Mouse (Mus musculus) forebrain, embryonic 10.5 days (tissue): Measurements from ENCODE around the gene Arhgap21. TPM values are rescaled to one million over a fixed set of nuclear protein-coding genes. Genes with fewer than 3 reads are reported as not detected.

Source experiments
- DNase-seq: peaks from one replicate; pipeline ENCODE4 v3.0.0-alpha.2; 2017; ENCODE audit warnings: low spot score; ENCODE audit errors: extremely low spot score
- H3K27ac ChIP-seq: fragments of 300-500 bp; sonication (generic); 2 replicates; pipeline ENCODE4 v1.5.1; 2016; ENCODE audit warnings: mild to moderate bottlenecking
- H3K27me3 ChIP-seq: fragments of 300-500 bp; sonication (generic); 2 replicates; pipeline ENCODE4 v1.6.1; 2016; ENCODE audit warnings: mild to moderate bottlenecking; ENCODE audit not compliant: poor library complexity, severe bottlenecking
- H3K36me3 ChIP-seq: fragments of 300-500 bp; sonication (generic); replicated peaks from 2 replicates; pipeline ENCODE4 v1.6.1; 2016; ENCODE audit warnings: mild to moderate bottlenecking, moderate library complexity
- H3K4me1 ChIP-seq: fragments of 300-500 bp; sonication (generic); 2 replicates; pipeline ENCODE4 v1.6.1; 2016
- H3K4me3 ChIP-seq: fragments of 300-500 bp; sonication (generic); 2 replicates; pipeline ENCODE4 v1.5.1; 2016; ENCODE audit warnings: mild to moderate bottlenecking, moderate library complexity
- H3K9me3 ChIP-seq: fragments of 300-500 bp; sonication (generic); 2 replicates; pipeline ENCODE4 v1.6.1; 2016; ENCODE audit warnings: mild to moderate bottlenecking, moderate library complexity
- WGBS: fragments of 180-500 bp; shearing (Covaris S2); methylation state at CpG from one replicate; pipeline ENCODE4 v1.1.7; 2016; 5-methylcytosine and 5-hydroxymethylcytosine counted together
- polyA plus RNA-seq: library from polyadenylated mRNA; unstranded; fragments of >200 nt; fragmentation: Nextera tagmentation; extraction: Ambion mirVana; gene quantifications from 2 replicates; pipeline ENCODE4 v1.2.1, GENCODE M21; 2016

Arhgap21 gene
- polyA plus RNA-seq, 1 experiment from 2014 or later, result 27.9 TPM

GRCm38 (mm10) chr2:20978726-20979125 is 10.0 kb upstream of the Arhgap21 start:
- WGBS, result 76% methylated on average over 8 of the region's 8 CpGs
- no peak for DNase-seq
- H3K27ac ChIP-seq, result no peak overlapping the region
- H3K9me3 ChIP-seq, result no peaks in the 10 kb centered on the region
- no peak overlapping the region for H3K4me3 ChIP-seq
- H3K4me1 ChIP-seq, result 0 out of 2 replicates have a peak, but pooled peaks cover 3% of the 10 kb centered on the region
- H3K36me3 ChIP-seq, result no peaks in the 10 kb centered on the region
- no peaks in the 10 kb centered on the region for H3K27me3 ChIP-seq

DNA sequence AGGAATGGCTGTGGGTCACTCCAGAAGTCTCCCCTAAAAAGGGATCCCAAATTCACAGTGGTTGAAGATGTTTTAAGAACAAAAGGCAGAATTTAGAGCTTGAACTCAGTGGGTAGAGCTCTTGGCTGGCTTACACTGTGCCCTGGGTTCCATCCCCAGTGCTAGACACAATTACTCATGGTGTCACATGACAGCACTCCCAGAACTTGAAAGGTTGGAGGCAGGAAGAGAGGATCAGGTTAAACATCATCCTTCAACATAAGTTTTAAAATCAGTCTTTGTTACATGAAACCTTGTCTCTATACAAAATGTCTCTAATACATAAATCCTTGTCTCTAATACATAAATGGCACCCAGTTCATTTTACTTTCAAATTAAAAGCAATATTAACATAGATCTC is 8.4 kb upstream of the Arhgap21 start:
- no peaks in the 10 kb centered on the region for H3K9me3 ChIP-seq
- DNase-seq, result no peak

DNA sequence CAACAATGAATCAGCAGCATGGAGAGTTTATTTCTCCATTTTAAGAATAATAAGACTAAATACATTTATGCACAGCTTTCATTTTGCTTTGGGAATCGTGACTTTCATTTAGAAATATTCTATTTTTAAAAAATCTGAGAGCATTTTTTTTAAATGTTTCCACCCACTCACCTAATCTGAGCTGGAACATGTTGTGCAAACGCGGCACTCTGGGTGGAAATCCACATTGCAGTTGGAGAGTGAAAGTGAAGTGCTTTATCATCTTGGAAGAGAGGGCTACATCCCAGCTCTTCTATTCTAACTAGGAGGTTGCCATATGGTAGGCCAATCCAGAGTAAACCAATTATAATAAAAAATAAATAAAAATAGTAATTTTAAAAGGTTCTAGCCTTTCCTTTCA is 4.8 kb upstream of the Arhgap21 start:
- DNase-seq, result no peak
- peaks cover 14% of the 10 kb centered on the region for H3K4me1 ChIP-seq
- no peak overlapping the region for H3K4me3 ChIP-seq
- WGBS, result 89% methylated on average over 3 of the region's 3 CpGs
- no peaks in the 10 kb centered on the region for H3K36me3 ChIP-seq
- no peak overlapping the region for H3K27ac ChIP-seq
- no peaks in the 10 kb centered on the region for H3K9me3 ChIP-seq
- H3K27me3 ChIP-seq, result no peaks in the 10 kb centered on the region

More for the DNA sequence above, 8.4 kb upstream of the Arhgap21 start:
- Histone ChIP-seq H3K36me3 (no peaks in the 10 kb centered on the region), H3K27ac (no peak overlapping the region), H3K4me1 (0 out of 2 replicates have a peak, but pooled peaks cover 3% of the 10 kb centered on the region), H3K4me3 (no peak overlapping the region), H3K27me3 (no peaks in the 10 kb centered on the region)

- Histone ChIP-seq H3K9me3 (no peaks in the 10 kb centered on the region), H3K27ac (no peak overlapping the region), H3K4me1 (peaks cover 16% of the 10 kb centered on the region), H3K4me3 (no peak overlapping the region), H3K36me3 (no peaks in the 10 kb centered on the region), H3K27me3 (no peaks in the 10 kb centered on the region)
- 83% methylated on average over 1 of the region's 1 CpGs for WGBS
- no peak for DNase-seq
Measured at GRCm38 (mm10) chr2:20972180-20972579, 3.5 kb upstream of the Arhgap21 start.

DNA sequence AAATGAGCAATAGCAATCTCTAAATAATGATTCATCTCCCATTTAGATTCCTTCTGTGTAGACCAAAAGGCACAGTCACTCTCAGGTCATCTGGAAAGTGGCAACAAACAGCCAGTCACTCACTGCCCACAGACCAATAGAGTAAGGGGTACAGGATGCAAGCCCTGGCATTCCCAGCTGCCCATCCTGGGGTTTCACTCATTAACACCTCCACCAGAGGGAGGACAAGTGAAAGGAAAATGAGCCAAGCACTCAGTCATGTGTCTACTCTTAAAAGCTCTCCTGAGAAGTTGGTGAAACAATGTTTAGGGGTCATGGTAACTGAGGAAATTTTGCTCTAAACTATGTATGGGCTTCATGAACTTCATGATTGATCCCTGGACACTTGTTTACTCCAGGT is 2.9 kb upstream of the Arhgap21 start:
- no peak overlapping the region for H3K27ac ChIP-seq
- no peaks in the 10 kb centered on the region for H3K27me3 ChIP-seq
- no peaks in the 10 kb centered on the region for H3K9me3 ChIP-seq
- no peak overlapping the region for H3K4me3 ChIP-seq
- H3K36me3 ChIP-seq, result no peaks in the 10 kb centered on the region
- peaks cover 21% of the 10 kb centered on the region for H3K4me1 ChIP-seq
- DNase-seq, result no peak

DNA sequence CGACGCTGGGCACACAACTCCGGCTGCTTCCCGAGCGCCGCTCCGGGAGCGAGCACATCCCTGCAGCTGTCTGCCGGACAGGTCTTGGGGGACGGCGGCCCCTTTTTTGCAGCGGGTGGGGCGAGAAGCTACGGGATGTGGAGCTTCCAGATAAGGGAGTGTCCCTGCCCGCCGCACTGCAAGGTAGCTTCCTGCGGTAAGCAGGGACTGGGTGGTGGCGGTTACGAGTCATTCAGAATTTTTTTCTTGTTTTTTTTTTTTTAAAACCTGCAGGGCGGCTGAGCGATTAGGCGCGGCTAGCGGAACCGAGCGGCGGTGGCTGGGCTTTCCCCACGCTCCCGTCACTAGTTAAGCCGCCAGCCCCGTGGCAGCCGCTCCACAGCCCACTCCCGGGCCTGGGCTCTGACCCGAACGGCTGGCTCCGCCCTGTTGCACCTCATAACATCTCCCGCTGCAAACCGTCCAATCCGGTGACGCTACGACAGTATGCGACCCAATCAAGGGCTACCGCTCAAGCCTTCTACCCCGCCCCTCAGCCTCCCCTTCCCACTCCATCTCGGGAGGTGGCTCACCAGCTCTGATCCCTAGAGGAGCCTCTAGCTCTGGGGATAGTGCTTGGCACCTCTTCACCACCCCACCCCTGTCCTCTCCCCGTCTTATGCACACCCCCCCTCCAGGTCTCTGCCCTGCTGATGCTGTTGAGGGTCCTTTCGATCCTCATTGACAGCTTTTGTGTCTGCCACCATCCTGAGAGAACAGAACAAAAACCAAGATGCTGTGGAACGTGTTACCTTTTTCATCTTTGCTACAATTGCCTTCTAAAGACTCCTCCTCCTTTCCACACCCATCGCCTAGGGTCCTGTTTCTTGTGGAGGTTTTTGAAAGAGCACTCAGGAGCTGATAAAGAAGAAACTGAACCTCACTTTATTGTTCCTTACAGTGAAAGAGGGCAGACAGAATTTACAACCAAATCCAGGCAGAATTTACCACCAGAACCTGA is 820 bp upstream of the Arhgap21 start:
- DNase-seq, result peak; percentile 96
- H3K4me3 ChIP-seq, result peak overlapping the region; percentile 95
- peak overlapping the region; percentile 100 for H3K27ac ChIP-seq
- H3K36me3 ChIP-seq, result no peaks in the 10 kb centered on the region
- WGBS, result under 1% methylated on average over 49 of the region's 49 CpGs
- H3K27me3 ChIP-seq, result no peaks in the 10 kb centered on the region
- H3K4me1 ChIP-seq, result peaks cover 40% of the 10 kb centered on the region
- no peaks in the 10 kb centered on the region for H3K9me3 ChIP-seq

GRCm38 (mm10) chr2:20967646-20968351 is 882 bp downstream of the Arhgap21 start:
- H3K36me3 ChIP-seq, result no peaks in the 10 kb centered on the region
- peak; percentile 52 for DNase-seq
- H3K4me1 ChIP-seq, result peaks cover 56% of the 10 kb centered on the region
- no peaks in the 10 kb centered on the region for H3K27me3 ChIP-seq
- H3K27ac ChIP-seq, result peak overlapping the region; percentile 100
- under 1% methylated on average over 51 of the region's 57 CpGs for WGBS
- H3K4me3 ChIP-seq, result peak overlapping the region; percentile 95
- H3K9me3 ChIP-seq, result no peaks in the 10 kb centered on the region

GRCm38 (mm10) chr2:20967101-20967645 is 1.5 kb downstream of the Arhgap21 start:
- Histone ChIP-seq H3K27me3 (no peaks in the 10 kb centered on the region), H3K4me1 (peaks cover 62% of the 10 kb centered on the region), H3K36me3 (0 out of 2 replicates have a peak, but pooled peaks cover 3% of the 10 kb centered on the region), H3K4me3 (peak overlapping the region; percentile 95), H3K9me3 (no peaks in the 10 kb centered on the region), H3K27ac (peak overlapping the region; percentile 100)
- WGBS, result 2% methylated on average over 13 of the region's 13 CpGs
- DNase-seq, result peak; percentile 57

DNA sequence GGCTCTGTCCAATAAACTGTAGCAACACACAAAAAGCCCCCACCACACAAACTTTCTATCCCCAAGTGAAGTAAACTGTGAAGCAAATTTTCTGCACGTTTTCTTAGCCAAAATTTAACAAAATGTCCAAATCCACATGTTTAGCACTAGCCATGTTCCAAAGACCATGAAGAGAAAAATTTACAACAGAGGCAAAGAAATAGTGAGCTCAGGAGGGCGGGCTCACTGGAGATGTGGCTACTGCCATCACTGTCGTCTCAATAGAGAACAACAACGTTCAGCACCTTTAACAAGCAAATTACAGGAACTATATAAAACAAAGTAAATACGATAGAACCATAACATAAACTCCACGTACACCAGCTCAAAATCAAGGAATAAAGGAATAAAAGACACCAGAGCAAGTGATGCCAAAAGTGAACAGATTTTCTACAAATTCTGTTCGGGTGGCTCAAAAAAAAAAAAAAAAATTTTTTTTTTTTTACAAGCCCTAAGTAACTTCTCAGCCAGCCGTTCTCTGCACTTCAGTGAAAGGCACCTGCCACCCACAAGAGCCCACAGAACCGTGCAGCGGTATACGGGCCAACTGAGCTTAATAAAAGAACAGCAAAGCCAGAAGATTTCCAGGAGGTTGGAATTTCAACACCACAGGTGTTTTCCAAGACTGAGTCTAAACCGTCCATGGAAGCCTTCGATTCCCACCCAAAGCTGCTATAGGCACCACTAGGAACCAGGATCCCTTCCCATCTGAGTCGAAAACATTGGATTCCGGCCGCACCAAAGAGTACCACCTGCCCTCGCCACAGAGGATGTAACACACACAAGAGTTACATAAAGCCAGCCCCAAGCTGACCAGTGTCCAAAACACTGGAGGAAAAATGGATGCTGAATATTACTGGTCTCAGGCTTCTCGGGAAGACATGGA is 2.2 kb downstream of the Arhgap21 start:
- Histone ChIP-seq H3K4me1 (peaks cover 69% of the 10 kb centered on the region), H3K9me3 (no peaks in the 10 kb centered on the region), H3K36me3 (0 out of 2 replicates have a peak, but pooled peaks cover 3% of the 10 kb centered on the region), H3K27ac (peak overlapping the region; percentile 100), H3K27me3 (no peaks in the 10 kb centered on the region), H3K4me3 (peak overlapping the region; percentile 95)
- peak; percentile 24 for DNase-seq
- 41% methylated on average over 18 of the region's 18 CpGs for WGBS

- DNase-seq, result no peak
- 0 out of 2 replicates have a peak, but pooled peaks cover 3% of the 10 kb centered on the region for H3K36me3 ChIP-seq
- H3K9me3 ChIP-seq, result no peaks in the 10 kb centered on the region
- WGBS, result 96% methylated on average over 3 of the region's 3 CpGs
- H3K4me3 ChIP-seq, result peak overlapping the region; percentile 95
- no peaks in the 10 kb centered on the region for H3K27me3 ChIP-seq
- H3K27ac ChIP-seq, result no peak overlapping the region
- H3K4me1 ChIP-seq, result peaks cover 76% of the 10 kb centered on the region
Measured at GRCm38 (mm10) chr2:20965361-20965760, 3.3 kb downstream of the Arhgap21 start.

DNA sequence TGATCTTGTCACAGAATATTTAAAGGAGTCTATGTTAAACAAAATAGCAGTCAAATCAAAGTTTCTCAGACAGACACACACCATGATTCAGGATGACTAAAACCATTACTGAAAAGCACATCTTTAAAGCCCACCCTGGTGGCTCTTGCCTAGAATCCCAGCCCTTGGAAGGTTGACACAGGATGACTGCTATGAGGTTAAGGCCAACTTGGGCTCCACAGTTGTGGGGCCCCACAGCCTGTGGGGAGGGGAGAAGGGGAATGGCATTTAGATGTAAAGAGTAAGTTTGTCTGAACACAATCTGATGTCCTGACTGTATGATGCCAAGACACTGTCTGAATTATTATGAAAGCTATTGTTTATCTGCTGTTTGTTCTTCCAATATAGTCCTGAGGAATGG is 4.2 kb downstream of the Arhgap21 start:
- Histone ChIP-seq H3K36me3 (0 out of 2 replicates have a peak, but pooled peaks cover 3% of the 10 kb centered on the region), H3K4me3 (peak overlapping the region; percentile 10; the same call in 1 of the 2 replicates)
- DNase-seq, result no peak

More for the DNA sequence above, 4.2 kb downstream of the Arhgap21 start:
- Histone ChIP-seq H3K4me1 (peaks cover 76% of the 10 kb centered on the region), H3K9me3 (no peaks in the 10 kb centered on the region), H3K27ac (no peak overlapping the region), H3K27me3 (no peaks in the 10 kb centered on the region)
